Mouse (Mus musculus): ENCODE measurements at regions not wholly inside any gene's neighbourhood (a gene's known extent, or its start where the extent isn't known, plus 50 kb on each side); places are given as distances from the start of the nearest gene placed in this dataset.

GRCm38 (mm10) chr7:58383401-58383800 is 272.6 kb upstream of the Atp10a start:
- TF ChIP-seq CTCF (conservative IDR thresholded peaks at IDR 0.05; ENCODE audit: low read length) (no peak), NANOG (IDR thresholded peaks at IDR 0.05; ENCODE audit: borderline replicate concordance, low read length) (no peak)

Measured in E14TG2a.4 (cell line).